Mouse (Mus musculus) adrenal gland, adult 18-20 months (tissue): ENCODE measurements around the gene Brd3. TPM values are rescaled to one million over a fixed set of nuclear protein-coding genes. Genes with fewer than 3 reads are reported as not detected.

ENCODE experiments used
- DNase-seq, 2 experiments: peaks; one replicate each; pipeline ENCODE4 v3.0.0; 2021 to 2022; ENCODE audit warnings: low spot score in 2 of 2
- total RNA-seq, 2 experiments: library from RNA; stranded (reverse); gene quantifications; 1 replicate in 1 of 2; 2 replicates in 1 of 2; pipeline ENCODE4 v1.2.3; 2021

Brd3 gene
- total RNA-seq, 2 experiments from 2014 or later, result 42.0 to 73.4 TPM

DNA sequence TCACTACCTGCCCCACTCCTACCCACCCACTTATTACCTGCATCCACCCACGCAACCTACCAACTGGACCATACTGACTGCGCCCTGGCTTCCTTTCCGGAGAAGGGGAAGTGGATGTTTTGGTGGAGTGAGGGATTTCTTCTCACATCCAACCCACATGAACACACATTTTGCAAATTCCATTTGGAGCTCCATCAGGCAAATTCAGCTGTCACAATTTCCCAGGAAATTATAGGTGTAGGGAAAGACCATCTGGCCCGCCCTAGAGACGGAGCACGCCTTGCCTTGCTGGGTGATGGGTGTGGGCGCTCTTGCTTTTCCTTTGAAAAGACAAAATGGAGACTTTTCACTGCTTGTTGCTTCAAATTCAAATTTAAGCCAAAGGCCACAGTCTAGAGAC lies 76.8 kb downstream of the Brd3 start:
- DNase-seq, result no peak

DNA sequence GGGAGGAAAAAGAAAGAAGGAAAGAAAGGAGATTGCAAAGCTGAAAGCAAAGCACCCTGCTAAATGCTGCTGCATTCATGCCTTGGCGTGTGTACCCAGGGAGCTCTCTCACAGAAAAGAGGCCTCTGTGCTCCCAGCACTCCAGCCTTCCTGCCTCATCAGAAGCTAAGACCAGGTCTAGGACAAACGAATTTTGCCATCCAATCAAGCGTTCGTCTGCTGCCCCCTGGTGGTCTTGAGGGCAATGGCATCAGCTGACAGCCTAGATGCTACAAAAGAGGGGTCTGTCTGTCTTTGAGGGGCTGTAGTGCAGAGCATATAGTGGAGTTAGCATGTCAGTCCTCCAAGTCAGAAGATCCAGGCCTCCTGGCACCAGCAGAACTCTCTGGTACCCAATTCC lies 79.4 kb downstream of the Brd3 start:
- peak; percentile 86 to 87 for DNase-seq

DNA sequence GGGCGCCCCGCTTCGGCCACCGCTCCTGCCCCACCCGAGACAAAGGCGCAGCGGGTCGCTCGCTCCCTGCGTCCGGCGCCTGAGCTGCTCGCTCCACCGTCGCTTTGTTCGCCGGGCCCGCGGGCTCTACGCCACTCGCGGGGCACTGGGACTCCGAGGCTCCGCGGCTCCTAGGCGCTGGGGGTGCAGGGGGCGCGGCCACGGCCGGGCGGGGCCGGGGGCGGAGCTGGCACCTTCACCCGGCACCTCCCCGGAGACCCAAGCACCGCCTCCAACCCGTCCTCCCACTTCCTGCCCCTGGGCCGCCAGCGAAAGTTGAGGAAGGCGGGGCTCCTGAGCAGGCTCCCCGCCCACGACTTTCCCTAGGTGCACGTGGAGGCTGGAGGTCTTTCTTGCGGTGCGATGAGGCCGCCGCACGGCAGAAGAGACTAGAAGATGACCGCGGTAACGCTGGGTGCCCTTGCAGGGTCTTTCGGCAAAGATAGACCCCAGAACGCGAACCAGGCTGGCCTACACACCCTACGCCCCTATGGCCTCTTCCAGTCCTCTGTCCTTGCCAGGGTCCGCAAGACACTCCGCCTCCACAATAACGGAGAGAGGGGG lies 80.5 kb downstream of the Brd3 start, which contains the start of gene Vav2:
Gene Vav2 (minus strand): TSS at position 179 of the 603 bp plus-strand sequence.
- peak; percentile 89 to 90 for DNase-seq

DNA sequence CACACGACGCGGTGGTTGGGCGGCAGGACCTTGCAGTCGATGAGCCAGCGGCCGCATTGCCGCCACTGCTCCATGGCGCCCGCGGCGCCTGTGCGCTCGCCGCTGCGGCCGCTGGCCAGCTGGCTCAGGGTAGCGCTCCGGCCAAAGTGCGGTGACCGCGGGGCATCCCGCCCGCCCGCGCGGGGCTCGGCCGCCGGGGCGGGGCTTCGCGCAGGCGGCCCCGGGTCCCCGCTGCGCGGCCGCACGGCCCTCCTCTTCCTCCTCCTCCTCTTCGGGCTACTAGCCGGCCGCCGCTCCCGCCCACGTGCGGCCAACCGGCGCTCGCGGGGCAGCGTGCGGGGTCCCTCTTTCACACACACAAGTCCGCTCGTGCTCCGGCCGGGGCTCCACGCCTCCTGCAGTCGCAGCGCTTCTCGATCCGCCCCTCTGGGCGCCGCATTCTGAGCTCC lies 81.0 kb downstream of the Brd3 start:
- DNase-seq, result peak; percentile 70 to 75

DNA sequence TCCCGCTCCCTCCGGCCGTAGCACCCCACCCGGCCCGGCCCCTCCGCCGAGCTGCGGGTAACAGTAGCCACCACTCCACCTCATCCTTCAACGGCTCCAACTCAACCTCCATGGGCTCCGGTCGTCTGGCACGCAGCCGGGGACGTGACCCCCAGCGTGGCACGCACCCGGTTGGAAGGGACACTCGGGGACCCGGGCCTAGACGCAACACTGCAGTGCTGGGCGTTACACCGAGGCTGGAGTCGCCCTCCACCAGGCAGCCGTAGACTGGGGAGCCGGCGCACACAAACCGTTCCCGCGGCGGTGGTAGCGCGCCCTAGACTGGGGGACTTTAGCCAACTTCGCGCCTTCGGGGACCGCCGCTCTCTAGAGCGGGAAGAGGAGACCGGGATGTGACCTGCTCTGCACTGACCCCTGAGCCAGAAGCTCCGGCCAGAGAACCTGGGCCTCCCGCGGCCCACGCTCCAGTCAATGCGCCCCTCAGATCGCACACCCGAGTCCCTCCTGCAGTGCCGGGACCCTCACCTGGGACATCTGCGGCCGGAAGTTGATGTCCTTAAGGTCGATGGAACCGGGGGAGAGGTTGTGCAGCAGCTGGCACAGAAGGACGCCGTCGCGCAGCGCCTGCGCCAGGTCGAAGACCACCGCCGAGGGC lies 81.6 kb downstream of the Brd3 start:
- DNase-seq, result peak in 1 of 2 experiments; percentile 48

DNA sequence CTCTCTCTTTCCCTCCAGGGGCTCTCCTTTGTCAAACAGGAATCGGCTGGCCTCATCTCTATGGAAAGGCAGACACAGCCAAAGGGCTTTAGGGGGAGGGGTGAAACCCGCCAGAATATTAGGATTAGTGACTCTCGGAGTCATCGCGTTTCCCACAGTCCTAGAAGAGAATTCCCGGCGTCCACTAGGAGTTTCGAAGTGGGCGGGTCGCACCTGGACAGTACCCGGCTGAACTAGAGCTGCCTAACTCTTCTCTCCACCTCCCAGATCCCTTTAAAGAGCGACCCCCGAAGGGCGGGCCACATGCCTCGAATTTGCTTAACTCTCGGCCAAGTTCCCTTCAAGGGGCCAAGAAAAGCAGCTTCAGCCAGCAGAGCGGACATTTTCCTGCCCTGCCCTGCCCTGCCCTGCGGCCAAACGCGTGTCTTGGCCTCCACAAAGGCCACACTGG lies 82.3 kb downstream of the Brd3 start:
- no peak for DNase-seq

DNA sequence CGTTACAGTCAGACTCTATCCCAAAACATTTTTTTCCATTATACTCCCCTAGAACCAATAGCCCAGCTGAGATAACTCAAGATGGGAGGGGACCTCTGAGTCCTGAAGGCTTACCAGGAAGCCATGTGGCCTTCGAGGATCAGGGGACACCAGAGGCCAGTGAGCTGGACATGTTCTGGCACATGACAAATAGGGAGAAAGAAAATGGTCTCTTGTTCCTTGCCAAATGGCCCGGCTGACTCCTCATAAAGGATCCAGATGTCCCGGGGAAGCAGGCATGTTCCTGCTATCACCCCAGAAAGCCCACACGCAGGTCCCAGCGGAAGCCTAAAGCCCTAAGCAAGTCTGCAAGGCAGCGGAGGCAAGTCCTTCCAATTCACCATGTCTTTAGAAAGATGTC lies 83.9 kb downstream of the Brd3 start:
- DNase-seq, result no peak

DNA sequence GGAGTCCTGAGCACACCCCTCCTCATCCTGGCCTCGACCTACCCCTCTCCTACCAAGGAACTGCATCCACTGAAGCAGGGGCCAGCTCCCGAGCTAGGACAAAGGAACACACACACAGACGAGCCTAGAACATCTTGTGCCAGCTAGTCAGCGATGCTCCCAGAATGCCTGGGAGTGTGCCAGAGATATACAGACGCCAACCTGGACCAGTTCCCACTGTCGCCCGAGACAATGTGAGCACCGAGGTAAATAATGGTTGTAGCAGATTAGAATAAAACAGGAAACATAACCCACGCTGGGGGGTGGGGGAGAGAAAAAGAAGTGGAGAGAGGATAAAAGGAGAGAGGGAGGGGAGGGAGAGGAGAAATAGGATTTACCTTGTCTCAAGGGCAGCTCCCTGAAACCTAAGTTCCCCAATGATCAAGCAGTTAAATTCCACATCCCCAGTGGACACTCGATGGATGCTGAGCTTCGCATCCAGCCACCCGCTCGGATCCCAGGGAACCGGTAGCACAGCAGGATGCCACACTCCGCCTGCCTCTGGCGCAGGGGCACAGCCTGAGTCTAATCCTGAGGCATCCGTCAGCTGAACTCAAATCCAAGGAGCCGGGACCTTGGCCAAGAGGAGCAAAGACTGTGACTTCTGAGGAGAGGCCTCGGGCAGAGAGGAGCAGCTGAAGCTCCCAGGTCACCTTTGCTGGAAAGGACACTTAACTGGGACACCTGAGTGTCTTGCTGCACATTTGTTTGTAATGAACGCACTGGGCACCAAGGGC lies 86.0 kb downstream of the Brd3 start:
- no peak for DNase-seq

DNA sequence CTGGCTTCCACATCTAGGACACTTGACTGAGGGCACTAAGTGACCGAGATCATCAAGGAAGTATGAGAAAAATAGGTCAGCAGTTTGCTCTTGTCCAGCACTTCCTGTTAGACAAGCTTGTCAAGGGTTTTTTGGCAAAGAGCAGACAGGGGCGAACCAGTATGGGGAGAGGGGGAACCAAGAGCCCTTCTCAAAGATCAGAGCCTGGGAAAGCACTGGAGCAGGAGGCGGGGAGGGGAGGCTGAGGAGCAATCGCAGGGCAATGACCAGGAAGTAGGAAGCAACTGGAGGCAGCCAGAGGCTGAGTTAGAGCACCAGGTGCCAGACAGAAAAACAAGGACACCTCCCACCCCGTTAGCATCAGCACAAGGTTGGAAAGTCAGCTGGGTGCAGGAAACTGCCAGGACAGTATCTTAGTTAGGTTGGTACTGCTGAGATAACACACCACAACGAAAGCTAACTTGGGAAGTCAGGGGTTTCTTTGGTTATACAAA lies 88.8 kb downstream of the Brd3 start:
- no peak for DNase-seq

DNA sequence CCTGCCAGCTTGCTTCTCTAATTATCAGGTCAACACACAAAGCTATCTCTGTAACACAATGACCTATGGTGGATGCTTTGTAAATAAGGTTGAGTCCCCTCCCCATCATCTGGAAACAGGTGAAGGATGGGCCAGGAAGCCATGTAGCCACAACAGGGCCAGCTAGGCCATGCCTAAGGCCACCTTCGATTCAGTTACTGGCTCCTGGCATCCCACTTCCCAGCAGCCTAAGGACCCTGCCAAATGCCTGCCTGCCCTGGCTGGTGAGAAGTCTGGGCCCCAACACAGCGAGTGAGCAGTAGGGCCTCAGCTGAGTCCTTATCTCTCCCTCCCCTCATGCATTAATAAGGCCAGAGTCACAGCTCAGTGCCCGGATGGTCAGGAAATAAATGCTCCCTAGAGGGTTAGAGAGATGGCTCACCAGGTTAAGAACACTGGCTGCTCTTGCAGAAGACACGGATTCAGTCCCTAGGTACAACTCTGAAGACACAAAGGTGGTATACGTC lies 89.8 kb downstream of the Brd3 start:
- no peak for DNase-seq

DNA sequence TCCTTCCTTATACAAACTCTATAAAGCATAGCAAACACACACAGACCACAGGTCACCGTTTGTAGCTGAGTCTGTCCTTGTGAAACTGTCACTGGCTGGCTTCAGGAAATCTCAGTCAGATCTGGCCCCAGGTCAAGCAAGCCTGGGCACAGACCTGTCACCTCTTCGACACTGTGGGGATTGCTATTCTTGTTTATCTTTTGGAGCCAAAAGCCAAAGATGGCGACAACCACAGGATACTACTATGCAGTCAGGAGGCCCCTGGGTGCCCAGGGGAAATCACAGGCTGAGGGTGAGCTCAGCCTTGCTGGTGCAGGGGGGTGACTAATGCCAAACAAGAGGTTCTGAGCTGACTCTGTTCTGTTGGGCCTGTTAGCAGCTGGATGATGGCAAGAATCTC lies 91.0 kb downstream of the Brd3 start:
- no peak for DNase-seq

DNA sequence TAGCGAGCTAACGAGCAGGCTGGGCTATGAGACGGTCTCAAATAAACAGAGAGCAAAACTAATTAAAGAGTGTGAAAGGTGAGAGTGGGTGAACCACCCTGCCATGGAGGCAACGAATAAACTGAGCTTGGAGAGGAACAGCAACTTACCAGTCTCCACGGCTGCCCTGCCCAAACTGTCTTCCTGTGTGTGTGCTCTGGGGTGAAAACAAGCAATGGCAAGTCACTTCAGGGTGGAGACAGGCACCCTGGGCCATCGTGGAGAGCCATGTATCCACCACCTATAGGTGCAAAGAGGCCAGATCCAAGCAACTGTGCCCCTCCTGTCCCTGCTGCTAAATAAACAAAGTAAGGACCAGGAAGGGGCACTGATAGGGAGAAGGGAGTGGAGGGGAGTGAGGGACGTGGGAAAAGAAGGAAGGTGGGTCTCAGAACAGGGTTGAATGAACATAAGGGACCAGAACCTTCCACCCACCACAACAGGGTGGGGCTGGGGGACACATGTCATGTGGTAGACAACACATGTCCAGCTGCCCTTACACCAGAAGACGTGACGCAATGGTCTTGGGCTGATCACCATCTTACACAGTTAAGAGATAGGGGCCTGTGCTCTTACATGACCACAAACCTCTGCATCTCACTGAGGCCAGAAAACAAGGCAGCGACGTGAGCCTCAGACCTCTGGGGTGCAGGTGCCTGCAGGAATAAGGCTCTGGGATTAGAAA lies 92.2 kb downstream of the Brd3 start:
- no peak for DNase-seq

DNA sequence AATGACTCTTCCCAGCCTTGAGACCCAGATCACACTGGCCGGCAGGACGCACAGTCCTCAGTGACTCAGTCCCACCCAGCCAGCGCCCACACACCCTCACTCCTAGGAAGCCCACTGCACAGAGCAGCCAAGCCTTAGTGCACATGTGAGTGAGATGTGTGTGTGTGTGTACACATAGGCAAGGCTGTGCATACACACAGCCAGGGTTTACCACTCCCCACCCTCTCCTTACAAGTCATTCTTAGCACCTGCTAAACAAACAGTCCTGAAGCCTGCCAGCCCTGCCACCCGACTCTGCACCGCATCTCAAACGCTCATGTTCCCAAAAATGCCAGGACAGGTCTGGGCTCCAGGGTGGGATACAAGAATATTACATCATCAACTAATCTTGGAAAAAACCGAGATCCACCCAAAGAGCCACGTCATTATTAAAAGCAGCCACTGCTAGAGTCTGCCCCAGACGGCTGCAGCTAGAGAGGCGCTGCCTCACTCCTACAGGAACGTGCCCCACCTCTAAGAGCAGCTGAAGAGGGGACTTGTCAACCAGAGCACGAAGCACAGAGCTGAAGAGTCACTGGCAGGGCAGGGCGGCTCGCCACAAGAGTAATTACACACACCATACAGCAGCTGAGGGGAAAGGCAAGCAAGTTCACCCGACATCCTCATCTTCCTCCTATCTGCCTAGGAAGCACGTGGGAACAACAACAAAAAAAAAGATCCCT lies 93.4 kb downstream of the Brd3 start:
- no peak for DNase-seq

DNA sequence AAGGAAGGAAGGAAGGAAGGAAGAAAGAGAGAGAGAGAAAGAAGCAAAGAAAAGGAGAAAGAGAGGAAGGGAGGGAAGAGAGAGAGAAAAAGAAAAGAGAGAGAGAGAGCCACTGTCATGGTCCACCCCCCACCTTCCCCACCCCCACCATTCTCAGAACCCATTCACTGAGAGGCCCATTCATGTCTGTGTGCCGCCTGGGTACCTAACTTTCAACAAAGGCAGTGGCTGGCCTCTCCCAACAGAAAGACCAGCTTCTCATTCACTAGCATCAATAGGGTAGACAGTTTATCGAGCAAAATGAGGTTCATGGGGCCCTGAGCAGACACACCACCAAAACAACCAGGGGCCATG lies 93.9 kb downstream of the Brd3 start:
- no peak for DNase-seq

DNA sequence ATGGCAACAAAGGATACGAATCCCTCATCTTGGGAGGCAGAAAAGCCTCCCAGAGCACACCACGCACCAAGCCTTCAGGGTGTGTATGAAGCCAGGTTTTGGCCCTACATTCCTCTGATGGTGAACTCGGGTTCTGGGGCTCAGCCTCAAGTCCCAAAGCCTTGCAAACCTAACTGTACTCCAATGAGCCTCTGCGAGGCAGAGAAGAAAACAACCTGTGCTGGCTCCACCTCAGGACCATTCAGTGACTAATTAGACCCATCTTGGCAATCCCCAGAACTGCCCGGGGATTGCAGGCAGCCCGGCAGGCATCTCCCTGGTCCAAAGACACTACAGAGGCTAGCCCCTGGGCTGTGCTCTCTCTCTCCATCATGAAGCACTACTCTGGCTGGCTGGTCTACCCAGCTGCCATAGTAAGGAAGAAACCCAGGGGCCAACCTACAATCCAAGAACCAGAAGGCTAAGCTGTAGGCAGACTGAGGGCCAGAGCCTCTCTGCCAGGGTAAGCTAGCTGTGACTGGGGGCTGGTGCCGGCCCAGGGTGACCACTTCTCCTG lies 95.1 kb downstream of the Brd3 start:
- DNase-seq, result no peak

DNA sequence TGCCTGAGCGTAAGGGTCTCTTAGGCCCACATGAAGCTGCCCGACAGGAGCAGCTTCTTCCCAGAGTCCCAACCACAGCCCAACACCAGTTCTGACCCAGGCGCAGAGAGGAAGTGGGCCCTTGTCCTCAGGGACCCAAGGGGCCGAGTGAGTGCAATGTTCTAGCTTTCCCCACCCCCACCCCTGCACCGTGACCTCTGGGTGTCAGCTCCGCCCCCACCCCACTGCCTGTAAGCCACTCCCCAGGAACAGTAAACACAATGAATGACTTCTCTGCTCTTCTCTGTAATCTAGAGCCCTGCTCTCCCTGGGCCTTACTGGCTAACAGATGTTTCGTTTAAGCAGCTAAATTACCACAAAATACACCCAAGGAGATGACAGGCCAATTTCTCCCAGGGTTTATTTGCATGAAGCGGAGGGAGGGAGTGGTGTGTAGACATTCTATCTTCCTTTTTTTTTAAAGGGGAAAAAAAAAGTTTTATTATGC lies 95.7 kb downstream of the Brd3 start:
- no peak for DNase-seq

DNA sequence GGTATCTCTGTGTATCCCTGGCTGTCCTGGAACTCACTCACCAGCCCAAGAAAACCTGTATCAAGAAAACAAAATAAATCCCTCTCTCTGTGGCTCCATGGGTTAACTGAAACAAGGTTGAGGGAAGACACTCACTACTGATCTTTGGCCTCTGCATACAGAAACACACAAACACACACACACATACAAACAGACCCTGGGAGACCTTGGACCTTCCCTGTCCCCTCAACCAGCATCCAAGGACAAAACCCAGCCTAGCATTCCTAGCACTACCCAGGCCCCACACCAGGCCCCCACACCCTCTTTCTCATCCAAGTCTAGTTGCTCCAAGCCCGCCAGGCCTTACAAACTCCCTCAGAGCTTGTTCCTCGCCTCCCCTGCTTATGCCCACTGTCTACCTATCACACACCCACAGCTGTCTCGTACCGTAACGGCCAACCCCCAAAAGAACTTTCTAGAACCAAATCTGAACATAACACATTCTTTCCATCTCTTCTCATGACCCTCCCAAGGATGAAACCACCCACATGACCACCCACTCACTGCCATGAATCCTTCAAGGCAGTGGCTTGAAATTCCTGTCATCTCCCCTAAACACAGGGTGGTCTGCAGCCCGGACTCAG lies 96.8 kb downstream of the Brd3 start:
- no peak for DNase-seq

DNA sequence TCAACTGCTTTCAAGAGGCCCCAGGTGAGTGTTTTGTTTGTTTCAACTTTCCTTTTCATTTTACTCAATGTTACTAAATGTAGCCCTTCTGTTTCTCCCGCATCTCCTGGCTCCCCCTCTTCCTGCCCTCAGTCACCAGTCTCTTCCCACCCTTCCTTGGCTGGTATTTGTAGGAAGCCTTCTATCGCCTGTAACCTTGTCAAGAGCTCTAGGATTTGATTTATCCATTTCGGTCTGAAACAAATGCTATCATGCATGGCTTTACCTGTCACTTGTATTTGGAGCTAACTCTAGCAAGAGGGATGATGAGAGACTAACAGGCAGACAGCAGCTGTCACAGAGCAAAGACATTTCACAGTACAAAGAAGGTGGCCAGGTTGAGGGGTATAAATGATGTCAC lies 99.3 kb downstream of the Brd3 start:
- no peak for DNase-seq

DNA sequence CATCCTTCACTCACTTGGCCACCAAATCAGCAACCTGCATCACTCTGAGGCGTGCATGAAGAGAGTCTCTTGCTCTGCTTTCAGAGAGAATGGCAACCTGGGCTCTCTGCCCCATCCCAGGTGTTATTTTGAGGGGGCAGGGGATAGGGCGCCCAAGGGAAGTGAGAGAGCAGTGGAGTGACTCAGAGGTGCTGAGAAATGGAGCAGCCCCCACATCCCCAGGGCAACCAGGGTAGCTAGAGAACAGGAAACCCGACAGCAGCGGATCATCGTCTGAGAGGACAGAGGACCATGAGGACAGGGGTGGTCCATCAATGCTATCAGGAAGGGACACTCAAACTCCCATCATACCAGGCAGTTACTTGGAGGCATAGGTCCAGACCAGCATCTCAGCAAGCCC lies 100.5 kb downstream of the Brd3 start:
- no peak for DNase-seq
